Mouse (Mus musculus) MEL (cell line): ENCODE measurements around the gene Mrps17. TPM values are rescaled to one million over a fixed set of nuclear protein-coding genes. Genes with fewer than 3 reads are reported as not detected.
A peak's percentile ranks its signal among the peaks of the same experiment; 100 is the strongest.

ENCODE experiments used
- DNase-seq: peaks from one replicate; pipeline ENCODE4 v3.0.0; 2011; ENCODE audit warnings: low read depth, low spot score
- H3K27ac ChIP-seq: 2 replicates; pipeline ENCODE4 v1.5.1; 2012; ENCODE audit warnings: low read depth, mild to moderate bottlenecking, control low read depth, low read length, moderate library complexity; ENCODE audit not compliant: control insufficient read depth
- H3K27me3 ChIP-seq, 2 experiments: fragments of 150-350 bp in 1 of 2; sonication (generic) in 1 of 2; 2 replicates each; pipeline ENCODE4 v1.6.1; 2012; ENCODE audit warnings: low read length in 2 of 2, mild to moderate bottlenecking in 2 of 2, improper control_type of control experiment in 1 of 2, moderate library complexity in 1 of 2; ENCODE audit not compliant: insufficient read depth in 2 of 2, control insufficient read depth in 1 of 2
- H3K36me3 ChIP-seq, 2 experiments: 2 replicates each; pipeline ENCODE4 v1.6.1; 2012 to 2014; ENCODE audit warnings: low read length in 2 of 2, improper control_type of control experiment in 1 of 2, inconsistent platforms in 1 of 2, mild to moderate bottlenecking in 1 of 2; ENCODE audit not compliant: insufficient read depth in 2 of 2, control insufficient read depth in 1 of 2
- H3K4me1 ChIP-seq, 2 experiments: fragments of 150-350 bp in 1 of 2; sonication (generic) in 1 of 2; 2 replicates each; pipeline ENCODE4 v1.6.1; 2012; ENCODE audit warnings: low read length in 2 of 2, improper control_type of control experiment in 1 of 2, mild to moderate bottlenecking in 1 of 2; ENCODE audit not compliant: insufficient read depth in 2 of 2, control insufficient read depth in 1 of 2
- H3K4me3 ChIP-seq, 2 experiments: fragments of 150-350 bp in 1 of 2; sonication (generic) in 1 of 2; 2 replicates each; pipeline ENCODE4 v1.5.1; 2012; ENCODE audit warnings: low read depth in 2 of 2, low read length in 2 of 2, mild to moderate bottlenecking in 2 of 2, moderate library complexity in 2 of 2, control low read depth in 1 of 2, improper control_type of control experiment in 1 of 2; ENCODE audit not compliant: control insufficient read depth in 1 of 2, insufficient read depth in 1 of 2
- H3K79me2 ChIP-seq: 2 replicates; pipeline ENCODE4 v1.6.1; 2012; ENCODE audit warnings: mild to moderate bottlenecking, low read length, moderate library complexity; ENCODE audit not compliant: control insufficient read depth, poor library complexity, insufficient read depth
- H3K9ac ChIP-seq: 2 replicates; pipeline ENCODE4 v1.6.1; 2012; ENCODE audit warnings: low read depth, mild to moderate bottlenecking, control low read depth, low read length, moderate library complexity; ENCODE audit not compliant: control insufficient read depth, poor library complexity, severe bottlenecking
- H3K9me3 ChIP-seq: fragments of 150-350 bp; sonication (generic); replicated peaks from 2 replicates; pipeline ENCODE4 v1.6.1; 2012; ENCODE audit warnings: mild to moderate bottlenecking, low read length, improper control_type of control experiment, moderate library complexity; ENCODE audit not compliant: insufficient read depth
- CTCF ChIP-seq, 3 experiments: IDR thresholded peaks in 2 of 3; conservative IDR thresholded peaks in 1 of 3; 2 replicates each; pipeline ENCODE4 v1.5.1; 2011 to 2012; ENCODE audit warnings: low read length in 3 of 3, low read depth in 2 of 3, mild to moderate bottlenecking in 2 of 3, improper control_type of control experiment in 1 of 3, inconsistent platforms in 1 of 3, mixed read lengths in 1 of 3, moderate library complexity in 1 of 3; ENCODE audit not compliant: control insufficient read depth in 1 of 3, insufficient read depth in 1 of 3, poor library complexity in 1 of 3, severe bottlenecking in 1 of 3
- EP300 ChIP-seq, 2 experiments: IDR thresholded peaks; 2 replicates each; pipeline ENCODE4 v1.6.1; 2011; ENCODE audit warnings: improper control_type of control experiment in 2 of 2, low read length in 2 of 2, low read depth in 1 of 2, mild to moderate bottlenecking in 1 of 2
- GATA1 ChIP-seq: IDR thresholded peaks from 2 replicates; pipeline ENCODE4 v1.6.1; 2011; ENCODE audit warnings: low read depth, low read length, improper control_type of control experiment
- MAFK ChIP-seq: IDR thresholded peaks from 2 replicates; pipeline ENCODE4 v1.6.1; 2011; ENCODE audit warnings: low read depth, mild to moderate bottlenecking, low read length, improper control_type of control experiment, borderline replicate concordance
- MAX ChIP-seq: IDR thresholded peaks from 2 replicates; pipeline ENCODE4 v1.6.1; 2011; ENCODE audit warnings: low read length, improper control_type of control experiment
- MYC ChIP-seq: IDR thresholded peaks from 2 replicates; pipeline ENCODE4 v1.6.1; 2011; ENCODE audit warnings: low read depth, mild to moderate bottlenecking, low read length, improper control_type of control experiment, moderate library complexity
- NELFE ChIP-seq: IDR thresholded peaks from 2 replicates; pipeline ENCODE4 v1.6.1; 2011; ENCODE audit warnings: low read depth, low read length, improper control_type of control experiment
- NRF1 ChIP-seq: IDR thresholded peaks from 2 replicates; pipeline ENCODE4 v1.6.1; 2014; ENCODE audit warnings: low read depth, mild to moderate bottlenecking, inconsistent platforms, low read length, improper control_type of control experiment, moderate library complexity; ENCODE audit not compliant: poor library complexity, insufficient read depth, severe bottlenecking
- RAD21 ChIP-seq: IDR thresholded peaks from 2 replicates; pipeline ENCODE4 v1.6.1; 2011; ENCODE audit warnings: mild to moderate bottlenecking, low read depth, low read length, improper control_type of control experiment
- SIN3A ChIP-seq: IDR thresholded peaks from 2 replicates; pipeline ENCODE4 v1.6.1; 2012; ENCODE audit warnings: low read length, improper control_type of control experiment, inconsistent platforms
- SMC3 ChIP-seq: IDR thresholded peaks from 2 replicates; pipeline ENCODE4 v1.6.1; 2011; ENCODE audit warnings: low read depth, low read length, improper control_type of control experiment
- USF1 ChIP-seq: IDR thresholded peaks from 2 replicates; pipeline ENCODE4 v1.6.1; 2014; ENCODE audit warnings: low read depth, mild to moderate bottlenecking, inconsistent platforms, low read length, improper control_type of control experiment, moderate library complexity
- USF2 ChIP-seq, 2 experiments: IDR thresholded peaks; 2 replicates each; pipeline ENCODE4 v1.6.1; 2011 to 2012; ENCODE audit warnings: improper control_type of control experiment in 2 of 2, low read length in 2 of 2, borderline replicate concordance in 1 of 2, inconsistent platforms in 1 of 2, low read depth in 1 of 2, mild to moderate bottlenecking in 1 of 2; ENCODE audit not compliant: insufficient read depth in 1 of 2
- ZC3H11A ChIP-seq: IDR thresholded peaks from 2 replicates; pipeline ENCODE4 v1.6.1; 2012; ENCODE audit warnings: low read depth, mild to moderate bottlenecking, inconsistent platforms, low read length, improper control_type of control experiment
- ZNF384 ChIP-seq: IDR thresholded peaks from 2 replicates; pipeline ENCODE4 v1.6.1; 2012; ENCODE audit warnings: low read depth, mild to moderate bottlenecking, inconsistent platforms, low read length, improper control_type of control experiment
- polyA plus RNA-seq, 2 experiments: library from polyadenylated mRNA; stranded (reverse) in 1 of 2; unstranded in 1 of 2; fragments of >175 nt in 1 of 2; fragments of >200 nt in 1 of 2; gene quantifications; 2 replicates each; pipeline versions ENCODE4 v1.2.1 to v1.2.4; 2012; ENCODE audit warnings: low replicate concordance in 2 of 2, low read depth in 1 of 2; ENCODE audit not compliant: insufficient read length in 2 of 2, insufficient read depth in 1 of 2, missing spikeins in 1 of 2
- total RNA-seq: library from RNA; depleted of rRNA; stranded (reverse); fragments of 300-350 nt; gene quantifications from 2 replicates; pipeline ENCODE4 v1.2.3, GENCODE M21; 2012

The Mrps17 gene
- total and polyA plus RNA-seq, 3 experiments: 182 to 211 TPM; not detected in 1

DNA sequence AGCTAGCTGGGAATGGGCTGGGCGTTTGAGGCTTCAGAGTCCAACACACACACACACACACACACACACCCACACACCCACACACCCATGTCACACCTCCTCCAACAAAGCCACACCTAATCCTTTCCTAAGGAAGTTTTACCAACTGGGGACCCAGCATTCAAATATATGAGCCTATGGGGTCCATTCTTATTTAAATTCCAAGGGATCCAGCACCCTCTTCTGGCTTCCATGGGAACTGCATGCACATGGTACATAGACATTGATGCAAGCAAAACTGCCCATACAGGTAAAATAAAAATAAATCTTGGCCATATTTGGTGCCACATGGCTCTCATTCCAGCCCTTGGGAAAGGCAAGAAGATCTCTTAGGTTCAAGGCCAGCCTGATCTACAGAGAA, 25.7 kb downstream of the Mrps17 start:
- peaks cover 3 to 7% of the 10 kb centered on the region in 2 experiments for H3K4me1 ChIP-seq
- H3K9me3 ChIP-seq: no peaks in the 10 kb centered on the region
- H3K27ac ChIP-seq: no peak overlapping the region
- no peak overlapping the region for H3K4me3 ChIP-seq
- TF ChIP-seq NELFE (no peak), CTCF (IDR thresholded peaks at IDR 0.05 in 2 of 3, conservative IDR thresholded peaks at IDR 0.05 in 1 of 3; ENCODE audit: control insufficient read depth in 1 of 3, insufficient read depth in 1 of 3, low read depth in 2 of 3, low read length in 3 of 3, poor library complexity in 1 of 3, severe bottlenecking in 1 of 3) (peak; percentile 45 to 83 (median 75)), RAD21 (peak; percentile 72), ZC3H11A (peak; percentile 46), MYC (peak; percentile 63; the same call in 1 of the 2 replicates), SMC3 (peak; percentile 67)
- no peak overlapping the region for H3K9ac ChIP-seq
- DNase-seq: peak; percentile 74
- H3K79me2 ChIP-seq: no peaks in the 10 kb centered on the region
- no peaks in the 10 kb centered on the region for H3K27me3 ChIP-seq
- H3K36me3 ChIP-seq: peaks cover 3 to 9% of the 10 kb centered on the region in 2 experiments; a peak in 3 of 4 replicates

DNA sequence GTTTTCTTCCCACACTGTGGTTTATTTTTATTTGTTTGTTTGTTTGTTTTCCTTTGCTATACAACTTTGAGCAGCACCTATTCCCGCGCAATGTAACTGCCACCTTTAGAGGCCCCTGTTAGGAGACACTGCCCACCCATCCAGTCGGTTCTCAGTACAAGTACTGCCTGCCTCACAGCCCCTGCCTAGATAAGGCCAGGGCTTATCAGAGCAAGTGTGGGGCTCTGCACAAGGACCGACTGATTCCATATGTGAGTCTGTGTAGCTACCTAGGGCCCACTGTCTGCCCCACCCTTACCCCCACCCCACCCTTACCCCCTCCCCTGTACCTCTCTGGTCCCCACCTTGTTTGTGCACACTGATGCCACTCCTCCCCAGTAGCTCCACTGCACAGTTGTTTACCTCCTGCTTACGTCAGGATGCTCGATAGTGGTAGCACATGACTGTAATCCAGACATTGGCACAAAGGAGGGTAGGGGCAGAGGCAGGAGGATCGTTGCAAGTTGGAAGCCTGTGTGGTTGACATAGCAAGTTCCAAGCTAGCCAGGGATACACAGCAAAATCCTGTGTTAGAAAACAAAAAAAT, 27.7 kb downstream of the Mrps17 start:
- no peak overlapping the region for H3K9ac ChIP-seq
- no peak overlapping the region for H3K27ac ChIP-seq
- H3K36me3 ChIP-seq: peaks cover 3 to 9% of the 10 kb centered on the region in 2 experiments
- peak; percentile 17 to 27; a peak in 2 of 4 replicates for TF ChIP-seq EP300 (IDR thresholded peaks at IDR 0.05; ENCODE audit: low read depth in 1 of 2, low read length in 2 of 2)
- no peak for TF ChIP-seq ZNF384
- no peak for TF ChIP-seq MAX
- no peak for TF ChIP-seq MYC
- TF ChIP-seq GATA1: peak; percentile 57; the same call in 1 of the 2 replicates
- no peak for TF ChIP-seq NRF1
- TF ChIP-seq CTCF (IDR thresholded peaks at IDR 0.05 in 2 of 3, conservative IDR thresholded peaks at IDR 0.05 in 1 of 3; ENCODE audit: control insufficient read depth in 1 of 3, insufficient read depth in 1 of 3, low read depth in 2 of 3, low read length in 3 of 3, poor library complexity in 1 of 3, severe bottlenecking in 1 of 3): no peak
- no peak for TF ChIP-seq SIN3A
- TF ChIP-seq USF2 (IDR thresholded peaks at IDR 0.05; ENCODE audit: borderline replicate concordance in 1 of 2, insufficient read depth in 1 of 2, low read depth in 1 of 2, low read length in 2 of 2): no peak
- TF ChIP-seq MAFK: no peak
- TF ChIP-seq USF1: no peak
- TF ChIP-seq, all 39 proteins: peak for 2
- no peaks in the 10 kb centered on the region for H3K9me3 ChIP-seq
- H3K4me3 ChIP-seq: no peak overlapping the region
- no peaks in the 10 kb centered on the region for H3K79me2 ChIP-seq
- no peaks in the 10 kb centered on the region for H3K27me3 ChIP-seq
- peaks cover 3 to 7% of the 10 kb centered on the region in 2 experiments for H3K4me1 ChIP-seq
- peak; percentile 37 for DNase-seq
